Mouse (Mus musculus): ENCODE data around the gene Neurod2. TPM values are rescaled to one million over a fixed set of nuclear protein-coding genes. Genes with fewer than 3 reads are reported as not detected.

Gene Neurod2
- polyA plus RNA-seq, 1 experiment from 2014 or later: 0.09 TPM

GRCm38 (mm10) chr11:98364410-98364809, 35.0 kb upstream of the Neurod2 start:
- H3K4me1 ChIP-seq (replicated peaks): peaks cover 29% of the 10 kb centered on the region
- no peak overlapping the region for H3K9ac ChIP-seq
- WGBS: 76% methylated on average over 5 of the region's 5 CpGs
- 0 out of 2 replicates have a peak overlapping the region, but pooled peaks have one; percentile 54 for H3K27ac ChIP-seq
- peak; percentile 48; the same call in 1 of the 2 replicates for ATAC-seq
- no peaks in the 10 kb centered on the region for H3K27me3 ChIP-seq (replicated peaks)
- no peak overlapping the region for H3K4me3 ChIP-seq (replicated peaks)
- no peaks in the 10 kb centered on the region for H3K9me3 ChIP-seq
- no peaks in the 10 kb centered on the region for H3K36me3 ChIP-seq
- H3K4me2 ChIP-seq (replicated peaks): no peak overlapping the region

GRCm38 (mm10) chr11:98363817-98364216, 34.4 kb upstream of the Neurod2 start:
- H3K36me3 ChIP-seq: no peaks in the 10 kb centered on the region
- no peak overlapping the region for H3K4me2 ChIP-seq (replicated peaks)
- no peaks in the 10 kb centered on the region for H3K27me3 ChIP-seq (replicated peaks)
- peaks cover 35% of the 10 kb centered on the region for H3K4me1 ChIP-seq (replicated peaks)
- no peak for ATAC-seq
- H3K9ac ChIP-seq: no peak overlapping the region
- H3K9me3 ChIP-seq: no peaks in the 10 kb centered on the region
- WGBS: 62% methylated on average over 5 of the region's 5 CpGs
- H3K27ac ChIP-seq: 0 out of 2 replicates have a peak overlapping the region, but pooled peaks have one; percentile 54
- H3K4me3 ChIP-seq (replicated peaks): no peak overlapping the region

GRCm38 (mm10) chr11:98360866-98361521, 31.5 kb upstream of the Neurod2 start:
- ATAC-seq: no peak
- WGBS: 61% methylated on average over 9 of the region's 9 CpGs
- no peaks in the 10 kb centered on the region for H3K9me3 ChIP-seq
- H3K4me3 ChIP-seq (replicated peaks): no peak overlapping the region
- peaks cover 49% of the 10 kb centered on the region for H3K4me1 ChIP-seq (replicated peaks)
- H3K27ac ChIP-seq: peak overlapping the region; percentile 24; the same call in 1 of the 2 replicates
- H3K27me3 ChIP-seq (replicated peaks): no peaks in the 10 kb centered on the region
- H3K4me2 ChIP-seq (replicated peaks): no peak overlapping the region
- H3K9ac ChIP-seq: no peak overlapping the region
- H3K36me3 ChIP-seq: no peaks in the 10 kb centered on the region

GRCm38 (mm10) chr11:98358161-98359083, 29.0 kb upstream of the Neurod2 start, which contains the start of gene Stard3:
TSS of gene Stard3 (plus strand) at chr11:98358368.
- under 1% methylated on average over 60 of the region's 60 CpGs for WGBS
- H3K9me3 ChIP-seq: no peaks in the 10 kb centered on the region
- peak within 1 kb of the TSS; percentile 82 for H3K4me2 ChIP-seq (replicated peaks)
- H3K36me3 ChIP-seq: no peaks in the 10 kb centered on the region
- ATAC-seq: peak; percentile 83
- H3K27ac ChIP-seq: peak within 1 kb of the TSS; percentile 93
- H3K9ac ChIP-seq: peak within 1 kb of the TSS; percentile 65
- no peaks in the 10 kb centered on the region for H3K27me3 ChIP-seq (replicated peaks)
- peaks cover 47% of the 10 kb centered on the region for H3K4me1 ChIP-seq (replicated peaks)
- H3K4me3 ChIP-seq (replicated peaks): peak within 1 kb of the TSS; percentile 78

GRCm38 (mm10) chr11:98357396-98358160, 28.1 kb upstream of the Neurod2 start:
- peak overlapping the region; percentile 33; the same call in 1 of the 2 replicates for H3K9ac ChIP-seq
- ATAC-seq: peak; percentile 28
- peak overlapping the region; percentile 78 for H3K4me3 ChIP-seq (replicated peaks)
- H3K36me3 ChIP-seq: no peaks in the 10 kb centered on the region
- H3K9me3 ChIP-seq: no peaks in the 10 kb centered on the region
- WGBS: 5% methylated on average over 13 of the region's 13 CpGs
- peak overlapping the region; percentile 93 for H3K27ac ChIP-seq
- peaks cover 51% of the 10 kb centered on the region for H3K4me1 ChIP-seq (replicated peaks)
- peaks cover 1% of the 10 kb centered on the region; the same call in 1 of the 2 replicates for H3K27me3 ChIP-seq (replicated peaks)
- peak overlapping the region; percentile 58 for H3K4me2 ChIP-seq (replicated peaks)

GRCm38 (mm10) chr11:98356625-98357394, 27.4 kb upstream of the Neurod2 start:
- peak overlapping the region; percentile 58 for H3K4me2 ChIP-seq (replicated peaks)
- peaks cover 7% of the 10 kb centered on the region; the same call in 1 of the 2 replicates for H3K27me3 ChIP-seq (replicated peaks)
- 0 out of 2 replicates have a peak, but pooled peaks have one; percentile 4 for ATAC-seq
- H3K27ac ChIP-seq: peak overlapping the region; percentile 93
- H3K4me3 ChIP-seq (replicated peaks): no peak overlapping the region
- no peaks in the 10 kb centered on the region for H3K36me3 ChIP-seq
- 71% methylated on average over 7 of the region's 7 CpGs for WGBS
- peak overlapping the region; percentile 33; the same call in 1 of the 2 replicates for H3K9ac ChIP-seq
- peaks cover 51% of the 10 kb centered on the region for H3K4me1 ChIP-seq (replicated peaks)
- H3K9me3 ChIP-seq: no peaks in the 10 kb centered on the region

- Histone ChIP-seq H3K4me1 (replicated peaks) (peaks cover 43% of the 10 kb centered on the region), H3K4me2 (replicated peaks) (no peak overlapping the region), H3K36me3 (no peaks in the 10 kb centered on the region), H3K27ac (peak overlapping the region; percentile 22; the same call in 1 of the 2 replicates), H3K9ac (no peak overlapping the region), H3K4me3 (replicated peaks) (no peak overlapping the region), H3K27me3 (replicated peaks) (peaks cover 15% of the 10 kb centered on the region), H3K9me3 (no peaks in the 10 kb centered on the region)
- 9% methylated on average over 6 of the region's 6 CpGs for WGBS
- ATAC-seq: no peak
Measured at GRCm38 (mm10) chr11:98355732-98356299, 26.4 kb upstream of the Neurod2 start.

- ATAC-seq: no peak
- 64% methylated on average over 14 of the region's 14 CpGs for WGBS
- Histone ChIP-seq H3K9ac (no peak overlapping the region), H3K9me3 (no peaks in the 10 kb centered on the region), H3K4me1 (replicated peaks) (peaks cover 42% of the 10 kb centered on the region), H3K27ac (0 out of 2 replicates have a peak overlapping the region, but pooled peaks have one; percentile 55), H3K4me2 (replicated peaks) (no peak overlapping the region), H3K36me3 (no peaks in the 10 kb centered on the region), H3K27me3 (replicated peaks) (peaks cover 28% of the 10 kb centered on the region), H3K4me3 (replicated peaks) (no peak overlapping the region)
Measured at GRCm38 (mm10) chr11:98354445-98354844, 25.0 kb upstream of the Neurod2 start.

GRCm38 (mm10) chr11:98353651-98354211, 24.3 kb upstream of the Neurod2 start:
- H3K36me3 ChIP-seq: no peaks in the 10 kb centered on the region
- H3K9ac ChIP-seq: no peak overlapping the region
- no peak overlapping the region for H3K4me2 ChIP-seq (replicated peaks)
- H3K4me1 ChIP-seq (replicated peaks): peaks cover 37% of the 10 kb centered on the region
- 0 out of 2 replicates have a peak, but pooled peaks have one; percentile 17 for ATAC-seq
- H3K27ac ChIP-seq: peak overlapping the region; percentile 55
- H3K27me3 ChIP-seq (replicated peaks): peaks cover 35% of the 10 kb centered on the region
- WGBS: 22% methylated on average over 8 of the region's 8 CpGs
- no peaks in the 10 kb centered on the region for H3K9me3 ChIP-seq
- H3K4me3 ChIP-seq (replicated peaks): no peak overlapping the region

- peak; percentile 34; the same call in 1 of the 2 replicates for ATAC-seq
- WGBS: 70% methylated on average over 18 of the region's 18 CpGs
- peak overlapping the region; percentile 55 for H3K27ac ChIP-seq
- H3K4me2 ChIP-seq (replicated peaks): 0 out of 2 replicates have a peak overlapping the region, but pooled peaks have one; percentile 2
- H3K4me1 ChIP-seq (replicated peaks): peaks cover 45% of the 10 kb centered on the region
- H3K9ac ChIP-seq: no peak overlapping the region
- no peak overlapping the region for H3K4me3 ChIP-seq (replicated peaks)
- H3K9me3 ChIP-seq: no peaks in the 10 kb centered on the region
- H3K27me3 ChIP-seq (replicated peaks): peaks cover 48% of the 10 kb centered on the region
- H3K36me3 ChIP-seq: no peaks in the 10 kb centered on the region
Measured at GRCm38 (mm10) chr11:98352272-98352990, 23.0 kb upstream of the Neurod2 start.

All from intestine, embryonic 15.5 days (tissue).